Comparison of ENCODE assay signal across 9 mouse cellular contexts in the genomic region with DNA sequence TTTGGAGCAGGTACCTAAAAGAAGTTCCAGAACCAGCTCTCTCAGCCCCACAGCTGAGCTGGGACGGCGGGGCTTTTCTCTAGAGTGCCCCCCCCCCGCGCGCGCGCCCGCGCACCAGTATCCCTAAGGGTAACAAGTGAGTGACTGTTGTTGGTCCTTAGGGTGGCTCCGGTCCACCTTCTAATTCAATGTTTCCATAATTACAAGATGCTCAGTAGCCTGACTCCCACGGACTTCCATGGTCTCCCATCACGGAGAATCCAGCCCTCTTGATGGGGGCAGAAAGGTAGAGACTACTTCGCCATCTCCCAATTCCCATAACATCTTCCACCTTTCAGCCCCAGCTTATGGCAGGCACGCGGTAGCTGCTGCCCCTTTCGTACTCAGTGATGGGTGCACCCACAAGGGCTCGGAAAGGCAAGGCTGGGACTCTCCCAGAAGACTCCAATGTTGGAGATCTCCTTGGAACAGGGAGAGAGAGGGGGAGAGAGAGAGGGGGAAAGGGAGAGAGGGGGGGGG. TPM values are rescaled to one million over a fixed set of nuclear protein-coding genes. Genes with fewer than 3 reads are reported as not detected.
A peak's percentile ranks its signal among the peaks of the same experiment; 100 is the strongest.
DNase-seq lines count a peak whose midpoint lies in the region; ATAC-seq lines count a peak whose summit lies in the region.
"Had no signal": no experiment of that assay in that cellular context is flagged by ENCODE, and none has a peak within 500 bp of the region (broad histone marks: within the 10 kb centered on the region; RNA-seq: fewer than 3 reads in every experiment).

No protein-coding gene starts in this region.

- H3K27ac ChIP-seq in heart, embryonic 13.5 days (replicated peaks), result no peak overlapping the region
- peak overlapping the region; percentile 92 for H3K27ac ChIP-seq in forebrain, embryonic 14.5 days (ENCODE audit: low read depth, low read length)
- H3K27ac ChIP-seq in liver, embryonic 15.5 days (replicated peaks), result no peak overlapping the region

- no peak for DNase-seq in heart, postnatal 25 days (ENCODE audit: low spot score)
- DNase-seq in NIH3T3 (ENCODE audit: low read depth), result peak; percentile 28
- DNase-seq in forebrain, embryonic 14.5 days (ENCODE audit: low spot score), result peak; percentile 40
- DNase-seq in layer of hippocampus, adult 18-20 months (ENCODE audit: low spot score in 2 of 2), result no peak
- no peak for DNase-seq in gastrocnemius, postnatal 14 days
- no peak for DNase-seq in adrenal gland, postnatal 4 days (ENCODE audit: low spot score in 2 of 2)

- ATAC-seq in heart, embryonic 13.5 days (ENCODE audit: extremely low read depth, insufficient number of reproducible peaks, low FRiP score, low TSS enrichment), result no peak
- peak; percentile 38 for ATAC-seq in forebrain, embryonic 14.5 days
- ATAC-seq in liver, embryonic 15.5 days (ENCODE audit: insufficient read depth), result no peak

- intact Hi-C loops in heart, postnatal 25 days (cut with DNase I), result no loop called here
- intact Hi-C loops in gastrocnemius, postnatal 14 days (cut with DNase I; ENCODE audit: low total_unique reads), result no loop called here

- H3K4me2 ChIP-seq in heart, embryonic 13.5 days, result peak overlapping the region; percentile 81
- H3K4me2 ChIP-seq in forebrain, embryonic 14.5 days (ENCODE audit: low read length), result peak overlapping the region; percentile 91
- peak overlapping the region; percentile 62 for H3K4me2 ChIP-seq in liver, embryonic 15.5 days

- peak overlapping the region; percentile 94 for H3K9ac ChIP-seq in heart, embryonic 13.5 days
- peak overlapping the region; percentile 98 for H3K9ac ChIP-seq in forebrain, embryonic 14.5 days (ENCODE audit: low read length)
- H3K9ac ChIP-seq in liver, embryonic 15.5 days, result no peak overlapping the region

- peak overlapping the region; percentile 86 for H3K4me3 ChIP-seq in heart, embryonic 13.5 days
- H3K4me3 ChIP-seq in forebrain, embryonic 14.5 days (ENCODE audit: low read depth, low read length), result peak overlapping the region; percentile 95
- peak overlapping the region; percentile 50 for H3K4me3 ChIP-seq in liver, embryonic 15.5 days (replicated peaks)

- under 1% methylated on average over 17 of the region's 17 CpGs for WGBS in heart, embryonic 13.5 days
- WGBS in forebrain, embryonic 14.5 days, result 0% methylated on average over 17 of the region's 17 CpGs
- 3% methylated on average over 17 of the region's 17 CpGs for WGBS in liver, embryonic 15.5 days (ENCODE audit: insufficient replicate concordance)

- H3K9me3 ChIP-seq in heart, embryonic 13.5 days, result no peaks in the 10 kb centered on the region
- H3K9me3 ChIP-seq in forebrain, embryonic 14.5 days (replicated peaks; ENCODE audit: control insufficient read depth, low read length), result no peaks in the 10 kb centered on the region
- no peaks in the 10 kb centered on the region for H3K9me3 ChIP-seq in liver, embryonic 15.5 days (replicated peaks)

- peaks cover 24% of the 10 kb centered on the region for H3K4me1 ChIP-seq in heart, embryonic 13.5 days
- H3K4me1 ChIP-seq in forebrain, embryonic 14.5 days (ENCODE audit: control insufficient read depth, insufficient read depth, low read length), result peaks cover 19% of the 10 kb centered on the region
- no peaks in the 10 kb centered on the region; the same call in none of the 2 replicates for H3K4me1 ChIP-seq in liver, embryonic 15.5 days (replicated peaks)

- peaks cover 62% of the 10 kb centered on the region for H3K36me3 ChIP-seq in heart, embryonic 13.5 days
- peaks cover 63% of the 10 kb centered on the region for H3K36me3 ChIP-seq in forebrain, embryonic 14.5 days (ENCODE audit: control insufficient read depth, insufficient read depth, low read length)
- peaks cover 9% of the 10 kb centered on the region for H3K36me3 ChIP-seq in liver, embryonic 15.5 days (replicated peaks)

- no peaks in the 10 kb centered on the region for H3K27me3 ChIP-seq in heart, embryonic 13.5 days (replicated peaks)
- no peaks in the 10 kb centered on the region for H3K27me3 ChIP-seq in forebrain, embryonic 14.5 days (replicated peaks; ENCODE audit: control insufficient read depth, insufficient read depth, low read length)
- peaks cover 35% of the 10 kb centered on the region for H3K27me3 ChIP-seq in liver, embryonic 15.5 days

RNA-seq across cellular contexts. Expression of gene Tmem132a, which starts 1.1 kb away (rescaled TPM):
- polyA plus RNA-seq in heart, embryonic 13.5 days (2015; fragmentation: Nextera tagmentation; extraction: Ambion mirVana), result 51.4 and 52.4 TPM in 2 replicates
- total RNA-seq in heart, postnatal 25 days (2021), result 10 to 100 TPM; 15.6 to 17.9 TPM
- polyA plus RNA-seq in forebrain, embryonic 14.5 days (2014; fragmentation: Nextera tagmentation; extraction: Ambion mirVana), result 106 and 149 TPM in 2 replicates
- 2.8 and 3.5 TPM in 2 replicates for polyA plus RNA-seq in liver, embryonic 15.5 days (2015; fragmentation: Nextera tagmentation; extraction: Ambion mirVana)
- total RNA-seq in layer of hippocampus, adult 18-20 months (2021), result 100 to 1,000 TPM; 148 to 178 TPM
- 10 to 100 TPM; 12.9 to 17.3 TPM for total RNA-seq in gastrocnemius, postnatal 14 days (2021)
- total RNA-seq in adrenal gland, postnatal 4 days (2021), result 10 to 100 TPM; 40.7 to 48.1 TPM
- total RNA-seq: MEL had no signal

RNA-seq across cellular contexts. Expression of gene Tmem109, which starts 13.1 kb away (rescaled TPM):
- polyA plus RNA-seq in heart, embryonic 13.5 days (2015; fragmentation: Nextera tagmentation; extraction: Ambion mirVana), result 84.7 and 87.1 TPM in 2 replicates
- 10 to 100 TPM; 82.8 to 87.8 TPM for total RNA-seq in heart, postnatal 25 days (2021)
- 42.7 and 47.7 TPM in 2 replicates for polyA plus RNA-seq in forebrain, embryonic 14.5 days (2014; fragmentation: Nextera tagmentation; extraction: Ambion mirVana)
- 20.0 and 20.6 TPM in 2 replicates for polyA plus RNA-seq in liver, embryonic 15.5 days (2015; fragmentation: Nextera tagmentation; extraction: Ambion mirVana)
- total RNA-seq in layer of hippocampus, adult 18-20 months (2021), result 10 to 100 TPM; 46.9 to 51.0 TPM
- 100 to 1,000 TPM; 193 to 196 TPM for total RNA-seq in gastrocnemius, postnatal 14 days (2021)
- 10 to 100 TPM; 91.3 to 93.3 TPM for total RNA-seq in adrenal gland, postnatal 4 days (2021)

RNA-seq across cellular contexts. Expression of gene Prpf19, which starts 26.3 kb away (rescaled TPM):
- polyA plus RNA-seq in heart, embryonic 13.5 days (2015; fragmentation: Nextera tagmentation; extraction: Ambion mirVana), result 30.3 TPM in 2 replicates
- 100 to 1,000 TPM; 213 to 229 TPM for total RNA-seq in heart, postnatal 25 days (2021)
- polyA plus RNA-seq in forebrain, embryonic 14.5 days (2014; fragmentation: Nextera tagmentation; extraction: Ambion mirVana), result 44.2 and 45.5 TPM in 2 replicates
- polyA plus RNA-seq in liver, embryonic 15.5 days (2015; fragmentation: Nextera tagmentation; extraction: Ambion mirVana), result 13.6 and 14.5 TPM in 2 replicates
- total RNA-seq in layer of hippocampus, adult 18-20 months (2021), result 100 to 1,000 TPM; 197 to 217 TPM
- 100 to 1,000 TPM; 192 to 194 TPM for total RNA-seq in gastrocnemius, postnatal 14 days (2021)
- 100 to 1,000 TPM; 253 to 266 TPM for total RNA-seq in adrenal gland, postnatal 4 days (2021)

RNA-seq across cellular contexts. Expression of gene Slc15a3, which starts 29.2 kb away (rescaled TPM):
- polyA plus RNA-seq in heart, embryonic 13.5 days (2015; fragmentation: Nextera tagmentation; extraction: Ambion mirVana), result 0.29 and 0.39 TPM in 2 replicates
- total RNA-seq in heart, postnatal 25 days (2021), result 1 to 10 TPM; 2.1 to 2.2 TPM
- polyA plus RNA-seq in forebrain, embryonic 14.5 days (2014; fragmentation: Nextera tagmentation; extraction: Ambion mirVana), result 0.34 and 0.49 TPM in 2 replicates
- 1.2 and 1.7 TPM in 2 replicates for polyA plus RNA-seq in liver, embryonic 15.5 days (2015; fragmentation: Nextera tagmentation; extraction: Ambion mirVana)
- total RNA-seq in layer of hippocampus, adult 18-20 months (2021), result 1 to 10 TPM in 1 of 2 experiments, under 1 TPM in 1; 0.89 to 1.4 TPM
- total RNA-seq in gastrocnemius, postnatal 14 days (2021), result under 1 TPM; 0.22 to 0.35 TPM
- 1 to 10 TPM; 3.5 to 3.8 TPM for total RNA-seq in adrenal gland, postnatal 4 days (2021)
- total RNA-seq: MEL had no signal

RNA-seq across cellular contexts. Expression of gene Cd6, which starts 38.8 kb away (rescaled TPM):
- polyA plus RNA-seq in heart, embryonic 13.5 days (2015; fragmentation: Nextera tagmentation; extraction: Ambion mirVana), result 0.09 and 0.14 TPM in 2 replicates
- total RNA-seq in heart, postnatal 25 days (2021), result under 1 TPM; 0.16 to 0.36 TPM
- polyA plus RNA-seq in forebrain, embryonic 14.5 days (2014; fragmentation: Nextera tagmentation; extraction: Ambion mirVana), result not detected in 2 replicates
- polyA plus RNA-seq in liver, embryonic 15.5 days (2015; fragmentation: Nextera tagmentation; extraction: Ambion mirVana), result 0.05 TPM in 1 of 2 replicates, not detected in the other
- under 1 TPM in 1 of 2 experiments, not detected in 1; 0.57 TPM for total RNA-seq in layer of hippocampus, adult 18-20 months (2021)
- not detected for total RNA-seq in gastrocnemius, postnatal 14 days (2021)
- total RNA-seq in adrenal gland, postnatal 4 days (2021), result under 1 TPM; 0.20 to 0.23 TPM
- total RNA-seq: MEL had no signal

Comparison
In these comparisons a context has a peak if more than half of its experiments do, and no peak if none do; other contexts are left out.
1. DNase-seq: peak in NIH3T3 (single experiment) and forebrain, embryonic 14.5 days (single experiment); none in heart, postnatal 25 days (single experiment), layer of hippocampus, adult 18-20 months (0 of 2), gastrocnemius, postnatal 14 days (single experiment) and adrenal gland, postnatal 4 days (0 of 2).
2. Peak in every context shown above with its lines, with median percentiles within 50 percentile points of each other: H3K4me2 ChIP-seq and H3K4me3 ChIP-seq.